Mouse (Mus musculus) neural tube, embryonic 13.5 days (tissue): ENCODE results near the gene Lrrc4b. TPM values are rescaled to one million over a fixed set of nuclear protein-coding genes. Genes with fewer than 3 reads are reported as not detected.

Experiments
- ATAC-seq: fragments of 200-750 bp; cut with Nextera tagmentation; 2 replicates; pipeline ENCODE4 v1.8.0; 2017; ENCODE audit warnings: low read depth, mild to moderate bottlenecking, moderate TSS enrichment, moderate library complexity
- H3K27ac ChIP-seq: fragments of 300-500 bp; sonication (generic); replicated peaks from 2 replicates; pipeline ENCODE4 v1.5.1; 2015; ENCODE audit warnings: moderate library complexity, mild to moderate bottlenecking, inconsistent platforms
- H3K27me3 ChIP-seq: fragments of 300-500 bp; sonication (generic); 2 replicates; pipeline ENCODE4 v1.6.1; 2015; ENCODE audit warnings: mild to moderate bottlenecking, inconsistent platforms
- H3K36me3 ChIP-seq: fragments of 300-500 bp; sonication (generic); 2 replicates; pipeline ENCODE4 v1.6.1; 2015; ENCODE audit warnings: mild to moderate bottlenecking, inconsistent platforms
- H3K4me1 ChIP-seq: fragments of 300-500 bp; sonication (generic); replicated peaks from 2 replicates; pipeline ENCODE4 v1.6.1; 2015; ENCODE audit warnings: inconsistent platforms
- H3K4me2 ChIP-seq: fragments of 300-500 bp; sonication (generic); 2 replicates; pipeline ENCODE4 v1.6.1; 2015; ENCODE audit warnings: inconsistent platforms, mild to moderate bottlenecking, moderate library complexity
- H3K4me3 ChIP-seq: fragments of 300-500 bp; sonication (generic); 2 replicates; pipeline ENCODE4 v1.5.1; 2015; ENCODE audit warnings: mild to moderate bottlenecking, inconsistent platforms
- H3K9ac ChIP-seq: fragments of 300-500 bp; sonication (generic); 2 replicates; pipeline ENCODE4 v1.6.1; 2015; ENCODE audit warnings: moderate library complexity, mild to moderate bottlenecking, inconsistent platforms
- H3K9me3 ChIP-seq: fragments of 300-500 bp; sonication (generic); 2 replicates; pipeline ENCODE4 v1.6.1; 2016; ENCODE audit warnings: inconsistent platforms
- WGBS: fragments of 180-500 bp; shearing (Covaris S2); methylation state at CpG from one replicate; pipeline ENCODE4 v1.1.7; 2015; 5-methylcytosine and 5-hydroxymethylcytosine counted together
- polyA plus RNA-seq: library from polyadenylated mRNA; unstranded; fragments of >200 nt; fragmentation: Nextera tagmentation; extraction: Ambion mirVana; gene quantifications from 2 replicates; pipeline ENCODE4 v1.2.1, GENCODE M21; 2015

The Lrrc4b gene
- polyA plus RNA-seq, 1 experiment from 2014 or later, result 13.3 TPM

- H3K4me3 ChIP-seq, result no peak overlapping the region
- no peak for ATAC-seq
- WGBS, result 86% methylated on average over 4 of the region's 4 CpGs
- peaks cover 8% of the 10 kb centered on the region; the same call in 1 of the 2 replicates for H3K27me3 ChIP-seq
- no peaks in the 10 kb centered on the region for H3K36me3 ChIP-seq
- H3K27ac ChIP-seq, result no peak overlapping the region
- no peak overlapping the region for H3K9ac ChIP-seq
- peaks cover 2% of the 10 kb centered on the region for H3K4me1 ChIP-seq
- no peak overlapping the region for H3K4me2 ChIP-seq
- H3K9me3 ChIP-seq, result no peaks in the 10 kb centered on the region
Observed at GRCm38 (mm10) chr7:44411144-44411543, 17.7 kb upstream of the Lrrc4b start.

GRCm38 (mm10) chr7:44413307-44413706 is 15.5 kb upstream of the Lrrc4b start:
- ATAC-seq, result no peak
- Histone ChIP-seq H3K4me3 (no peak overlapping the region), H3K27me3 (no peaks in the 10 kb centered on the region), H3K27ac (no peak overlapping the region), H3K4me2 (no peak overlapping the region), H3K4me1 (no peaks in the 10 kb centered on the region), H3K9me3 (no peaks in the 10 kb centered on the region), H3K36me3 (no peaks in the 10 kb centered on the region), H3K9ac (no peak overlapping the region)
- 89% methylated on average over 6 of the region's 6 CpGs for WGBS

- Histone ChIP-seq H3K27ac (peak overlapping the region; percentile 99), H3K9ac (peak overlapping the region; percentile 97), H3K4me3 (peak overlapping the region; percentile 77), H3K9me3 (no peaks in the 10 kb centered on the region), H3K4me2 (peak overlapping the region; percentile 53), H3K36me3 (no peaks in the 10 kb centered on the region), H3K4me1 (peaks cover 48% of the 10 kb centered on the region), H3K27me3 (no peaks in the 10 kb centered on the region)
- 10% methylated on average over 8 of the region's 8 CpGs for WGBS
- ATAC-seq, result 0 out of 2 replicates have a peak, but pooled peaks have one; percentile 9
Observed at GRCm38 (mm10) chr7:44427666-44428065, 1.2 kb upstream of the Lrrc4b start.

GRCm38 (mm10) chr7:44428171-44428950 is 457 bp upstream of the Lrrc4b start:
- Histone ChIP-seq H3K36me3 (no peaks in the 10 kb centered on the region), H3K27ac (peak overlapping the region; percentile 99), H3K4me2 (peak overlapping the region; percentile 94), H3K9me3 (no peaks in the 10 kb centered on the region), H3K9ac (peak overlapping the region; percentile 97), H3K4me3 (peak overlapping the region; percentile 77), H3K4me1 (peaks cover 55% of the 10 kb centered on the region), H3K27me3 (no peaks in the 10 kb centered on the region)
- peak; percentile 36; the same call in 1 of the 2 replicates for ATAC-seq
- 2% methylated on average over 14 of the region's 38 CpGs for WGBS

GRCm38 (mm10) chr7:44429534-44430488 is 993 bp downstream of the Lrrc4b start:
- Histone ChIP-seq H3K9ac (peak overlapping the region; percentile 97), H3K4me1 (peaks cover 63% of the 10 kb centered on the region), H3K27ac (peak overlapping the region; percentile 99), H3K4me2 (peak overlapping the region; percentile 94), H3K27me3 (no peaks in the 10 kb centered on the region), H3K4me3 (peak overlapping the region; percentile 77), H3K9me3 (no peaks in the 10 kb centered on the region), H3K36me3 (0 out of 2 replicates have a peak, but pooled peaks cover 2% of the 10 kb centered on the region)
- WGBS, result 2% methylated on average over 29 of the region's 32 CpGs
- peak; percentile 19 for ATAC-seq

- 0 out of 2 replicates have a peak, but pooled peaks cover 13% of the 10 kb centered on the region for H3K36me3 ChIP-seq
- no peaks in the 10 kb centered on the region for H3K27me3 ChIP-seq
- 76% methylated on average over 6 of the region's 6 CpGs for WGBS
- no peak overlapping the region for H3K4me3 ChIP-seq
- H3K27ac ChIP-seq, result 0 out of 2 replicates have a peak overlapping the region, but pooled peaks have one; percentile 30
- peaks cover 62% of the 10 kb centered on the region for H3K4me1 ChIP-seq
- H3K4me2 ChIP-seq, result no peak overlapping the region
- H3K9me3 ChIP-seq, result no peaks in the 10 kb centered on the region
- ATAC-seq, result no peak
- peak overlapping the region; percentile 26; the same call in 1 of the 2 replicates for H3K9ac ChIP-seq
Observed at GRCm38 (mm10) chr7:44432550-44432949, 3.7 kb downstream of the Lrrc4b start.

GRCm38 (mm10) chr7:44433371-44433770 is 4.6 kb downstream of the Lrrc4b start:
- Histone ChIP-seq H3K4me1 (peaks cover 62% of the 10 kb centered on the region), H3K27ac (no peak overlapping the region), H3K9ac (no peak overlapping the region), H3K9me3 (no peaks in the 10 kb centered on the region), H3K36me3 (0 out of 2 replicates have a peak, but pooled peaks cover 13% of the 10 kb centered on the region), H3K4me2 (no peak overlapping the region), H3K4me3 (no peak overlapping the region), H3K27me3 (no peaks in the 10 kb centered on the region)
- 0 out of 2 replicates have a peak, but pooled peaks have one; percentile 4 for ATAC-seq
- 5% methylated on average over 7 of the region's 7 CpGs for WGBS

- no peak overlapping the region for H3K27ac ChIP-seq
- H3K27me3 ChIP-seq, result no peaks in the 10 kb centered on the region
- 73% methylated on average over 9 of the region's 9 CpGs for WGBS
- H3K9ac ChIP-seq, result no peak overlapping the region
- H3K4me1 ChIP-seq, result peaks cover 63% of the 10 kb centered on the region
- ATAC-seq, result no peak
- H3K9me3 ChIP-seq, result no peaks in the 10 kb centered on the region
- no peak overlapping the region for H3K4me2 ChIP-seq
- 0 out of 2 replicates have a peak, but pooled peaks cover 13% of the 10 kb centered on the region for H3K36me3 ChIP-seq
- H3K4me3 ChIP-seq, result no peak overlapping the region
Observed at GRCm38 (mm10) chr7:44434089-44434488, 5.3 kb downstream of the Lrrc4b start.

- H3K27me3 ChIP-seq, result peaks cover 5% of the 10 kb centered on the region; the same call in 1 of the 2 replicates
- no peak overlapping the region for H3K4me2 ChIP-seq
- H3K4me3 ChIP-seq, result no peak overlapping the region
- H3K4me1 ChIP-seq, result peaks cover 52% of the 10 kb centered on the region
- H3K36me3 ChIP-seq, result 0 out of 2 replicates have a peak, but pooled peaks cover 13% of the 10 kb centered on the region
- 63% methylated on average over 5 of the region's 5 CpGs for WGBS
- H3K27ac ChIP-seq, result no peak overlapping the region
- no peaks in the 10 kb centered on the region for H3K9me3 ChIP-seq
- H3K9ac ChIP-seq, result no peak overlapping the region
- ATAC-seq, result no peak
Observed at GRCm38 (mm10) chr7:44435796-44436195, 7.0 kb downstream of the Lrrc4b start.

- H3K4me2 ChIP-seq, result no peak overlapping the region
- no peak overlapping the region for H3K4me3 ChIP-seq
- no peak overlapping the region for H3K27ac ChIP-seq
- peaks cover 52% of the 10 kb centered on the region for H3K4me1 ChIP-seq
- WGBS, result 22% methylated on average over 1 of the region's 1 CpGs
- no peaks in the 10 kb centered on the region for H3K9me3 ChIP-seq
- peaks cover 5% of the 10 kb centered on the region; the same call in 1 of the 2 replicates for H3K27me3 ChIP-seq
- ATAC-seq, result no peak
- H3K36me3 ChIP-seq, result 0 out of 2 replicates have a peak, but pooled peaks cover 13% of the 10 kb centered on the region
- no peak overlapping the region for H3K9ac ChIP-seq
Observed at GRCm38 (mm10) chr7:44436267-44436666, 7.4 kb downstream of the Lrrc4b start.

- no peak overlapping the region for H3K4me2 ChIP-seq
- H3K4me3 ChIP-seq, result no peak overlapping the region
- WGBS, result 93% methylated on average over 1 of the region's 1 CpGs
- no peak overlapping the region for H3K27ac ChIP-seq
- H3K27me3 ChIP-seq, result peaks cover 5% of the 10 kb centered on the region; the same call in 1 of the 2 replicates
- H3K36me3 ChIP-seq, result 0 out of 2 replicates have a peak, but pooled peaks cover 13% of the 10 kb centered on the region
- H3K9me3 ChIP-seq, result no peaks in the 10 kb centered on the region
- ATAC-seq, result no peak
- H3K4me1 ChIP-seq, result peaks cover 47% of the 10 kb centered on the region
- no peak overlapping the region for H3K9ac ChIP-seq
Observed at GRCm38 (mm10) chr7:44437188-44437587, 8.4 kb downstream of the Lrrc4b start.
